Comparison of ENCODE assay signal across 9 mouse cellular contexts in the genomic region with DNA sequence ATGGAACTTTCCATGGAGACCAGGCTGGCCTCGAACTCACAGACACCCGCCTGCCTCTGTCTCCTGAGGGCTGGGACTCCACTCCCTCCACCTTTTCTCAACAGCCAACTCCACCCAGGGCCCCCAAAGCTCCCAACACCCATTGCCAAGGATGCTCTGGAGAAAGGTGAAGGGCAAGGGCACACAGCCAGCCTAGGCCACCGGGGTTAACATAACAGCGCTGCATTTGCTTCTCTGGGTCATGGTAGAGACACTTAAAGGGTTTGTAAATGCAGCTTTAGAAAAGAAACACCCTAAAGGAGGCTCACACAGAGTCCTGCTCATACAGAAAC.
A peak's percentile ranks its signal among the peaks of the same experiment; 100 is the strongest.
DNase-seq lines count a peak whose midpoint lies in the region; ATAC-seq lines count a peak whose summit lies in the region.
"Had no signal": no experiment of that assay in that cellular context is flagged by ENCODE, and none has a peak within 500 bp of the region (broad histone marks: within the 10 kb centered on the region; RNA-seq: fewer than 3 reads in every experiment).

No protein-coding gene starts in this region.

- H3K4me3 ChIP-seq in kidney, embryonic 16.5 days (ENCODE audit: low read length) = no peak overlapping the region
- no peak overlapping the region for H3K4me3 ChIP-seq in embryonic facial prominence, embryonic 14.5 days (ENCODE audit: low read depth, low read length)
- no peak overlapping the region for H3K4me3 ChIP-seq in hindbrain, embryonic 15.5 days
- no peak overlapping the region for H3K4me3 ChIP-seq in neural tube, embryonic 11.5 days (ENCODE audit: low read depth, low read length)
- H3K4me3 ChIP-seq: liver, embryonic 15.5 days had no signal

- no peak overlapping the region for H3K9ac ChIP-seq in kidney, embryonic 16.5 days (replicated peaks; ENCODE audit: low read length)
- no peak overlapping the region for H3K9ac ChIP-seq in embryonic facial prominence, embryonic 14.5 days (ENCODE audit: low read depth, low read length)
- H3K9ac ChIP-seq in hindbrain, embryonic 15.5 days = no peak overlapping the region
- no peak overlapping the region for H3K9ac ChIP-seq in neural tube, embryonic 11.5 days (ENCODE audit: low read length)
- H3K9ac ChIP-seq: liver, embryonic 15.5 days had no signal

- no peaks in the 10 kb centered on the region for H3K27me3 ChIP-seq in kidney, embryonic 16.5 days (ENCODE audit: insufficient read depth, low read length)
- H3K27me3 ChIP-seq in embryonic facial prominence, embryonic 14.5 days (replicated peaks; ENCODE audit: control insufficient read depth, insufficient read depth, low read length) = no peaks in the 10 kb centered on the region
- H3K27me3 ChIP-seq in hindbrain, embryonic 15.5 days = no peaks in the 10 kb centered on the region
- no peaks in the 10 kb centered on the region for H3K27me3 ChIP-seq in neural tube, embryonic 11.5 days (ENCODE audit: control insufficient read depth, insufficient read depth, low read length)
- H3K27me3 ChIP-seq: liver, embryonic 15.5 days had no signal

- H3K4me1 ChIP-seq in kidney, embryonic 16.5 days (ENCODE audit: insufficient read depth, low read length) = peaks cover 27% of the 10 kb centered on the region
- peaks cover 28% of the 10 kb centered on the region for H3K4me1 ChIP-seq in embryonic facial prominence, embryonic 14.5 days (ENCODE audit: control insufficient read depth, insufficient read depth, low read length)
- H3K4me1 ChIP-seq in hindbrain, embryonic 15.5 days (replicated peaks) = peaks cover 14% of the 10 kb centered on the region
- peaks cover 9% of the 10 kb centered on the region; the same call in 1 of the 2 replicates for H3K4me1 ChIP-seq in neural tube, embryonic 11.5 days (ENCODE audit: control insufficient read depth, insufficient read depth, low read length)

- ATAC-seq in kidney, embryonic 16.5 days (ENCODE audit: low FRiP score, low TSS enrichment) = no peak
- ATAC-seq in embryonic facial prominence, embryonic 14.5 days (ENCODE audit: low read depth) = no peak; the same call in 1 of the 2 replicates
- ATAC-seq in hindbrain, embryonic 15.5 days (ENCODE audit: low FRiP score, low read depth) = no peak
- no peak for ATAC-seq in neural tube, embryonic 11.5 days (ENCODE audit: insufficient read depth, low FRiP score, low TSS enrichment)
- no peak for ATAC-seq in monocyte, adult 5-6 weeks (replicated peaks; ENCODE audit: insufficient number of reproducible peaks, low FRiP score, low TSS enrichment, poor library complexity, severe bottlenecking)

- H3K36me3 ChIP-seq in kidney, embryonic 16.5 days (ENCODE audit: insufficient read depth, low read length) = peaks cover 20% of the 10 kb centered on the region; the same call in 1 of the 2 replicates
- H3K36me3 ChIP-seq in embryonic facial prominence, embryonic 14.5 days (ENCODE audit: control insufficient read depth, insufficient read depth, low read length) = peaks cover 21% of the 10 kb centered on the region; the same call in 1 of the 2 replicates
- peaks cover 9% of the 10 kb centered on the region; the same call in 1 of the 2 replicates for H3K36me3 ChIP-seq in hindbrain, embryonic 15.5 days
- H3K36me3 ChIP-seq in neural tube, embryonic 11.5 days (ENCODE audit: control insufficient read depth, insufficient read depth, low read length) = peaks cover 2% of the 10 kb centered on the region; the same call in 1 of the 2 replicates
- H3K36me3 ChIP-seq: liver, embryonic 15.5 days had no signal

- no peak for DNase-seq in kidney, postnatal 14 days
- no peak for DNase-seq in embryonic facial prominence, embryonic 14.5 days (ENCODE audit: low spot score)
- DNase-seq in neural tube, embryonic 11.5 days (ENCODE audit: low spot score) = no peak
- no peak for DNase-seq in natural killer cell, adult 2 months (ENCODE audit: low spot score in 2 of 2)
- DNase-seq in lung, postnatal 25 days (ENCODE audit: low spot score) = no peak

- H3K4me2 ChIP-seq in kidney, embryonic 16.5 days (replicated peaks; ENCODE audit: low read depth, low read length) = no peak overlapping the region
- H3K4me2 ChIP-seq in embryonic facial prominence, embryonic 14.5 days (ENCODE audit: low read depth, low read length) = peak overlapping the region; percentile 26; the same call in 1 of the 2 replicates
- no peak overlapping the region for H3K4me2 ChIP-seq in hindbrain, embryonic 15.5 days
- no peak overlapping the region for H3K4me2 ChIP-seq in neural tube, embryonic 11.5 days (ENCODE audit: low read depth)
- H3K4me2 ChIP-seq: liver, embryonic 15.5 days had no signal

- WGBS in kidney, embryonic 16.5 days = 73% methylated on average over 4 of the region's 4 CpGs
- 66% methylated on average over 4 of the region's 4 CpGs for WGBS in embryonic facial prominence, embryonic 14.5 days
- 66% methylated on average over 4 of the region's 4 CpGs for WGBS in hindbrain, embryonic 15.5 days
- 66% methylated on average over 4 of the region's 4 CpGs for WGBS in neural tube, embryonic 11.5 days

- 0 out of 2 replicates have a peak, but pooled peaks cover 6% of the 10 kb centered on the region for H3K9me3 ChIP-seq in kidney, embryonic 16.5 days (ENCODE audit: low read length)
- H3K9me3 ChIP-seq in embryonic facial prominence, embryonic 14.5 days (ENCODE audit: control insufficient read depth, low read length) = no peaks in the 10 kb centered on the region
- H3K9me3 ChIP-seq in hindbrain, embryonic 15.5 days = no peaks in the 10 kb centered on the region
- no peaks in the 10 kb centered on the region for H3K9me3 ChIP-seq in neural tube, embryonic 11.5 days (ENCODE audit: control insufficient read depth, low read length)
- H3K9me3 ChIP-seq: liver, embryonic 15.5 days had no signal

- H3K27ac ChIP-seq in kidney, embryonic 16.5 days (ENCODE audit: low read length) = peak overlapping the region; percentile 93
- H3K27ac ChIP-seq in embryonic facial prominence, embryonic 14.5 days (replicated peaks; ENCODE audit: low read depth, low read length) = peak overlapping the region; percentile 95
- H3K27ac ChIP-seq in hindbrain, embryonic 15.5 days (replicated peaks) = peak overlapping the region; percentile 78
- peak overlapping the region; percentile 94 for H3K27ac ChIP-seq in neural tube, embryonic 11.5 days (ENCODE audit: low read depth, low read length)
- H3K27ac ChIP-seq: liver, embryonic 15.5 days had no signal
